Mouse (Mus musculus) ES-E14 (cell line): ENCODE results near the gene Aplnr. TPM values are rescaled to one million over a fixed set of nuclear protein-coding genes. Genes with fewer than 3 reads are reported as not detected.

ENCODE experiments used
- DNase-seq: peaks from one replicate; pipeline ENCODE4 v3.0.0-alpha.2; 2013; ENCODE audit warnings: low read depth, low spot score
- H3K27ac ChIP-seq: 2 replicates; pipeline ENCODE4 v1.5.1; 2012; ENCODE audit warnings: low read depth, mild to moderate bottlenecking, low read length, moderate library complexity, mixed read lengths; ENCODE audit not compliant: poor library complexity, insufficient read depth, severe bottlenecking
- H3K36me3 ChIP-seq: 2 replicates; pipeline ENCODE4 v1.6.1; 2012; ENCODE audit warnings: mild to moderate bottlenecking, low read length, moderate library complexity, mixed read lengths; ENCODE audit not compliant: control insufficient read depth, poor library complexity, insufficient read depth, severe bottlenecking
- H3K4me1 ChIP-seq, 2 experiments: fragments of 150-350 bp in 1 of 2; sonication (generic) in 1 of 2; 2 replicates each; pipeline ENCODE4 v1.6.1; 2012; ENCODE audit warnings: low read length in 2 of 2, mild to moderate bottlenecking in 1 of 2, mixed read lengths in 1 of 2; ENCODE audit not compliant: control insufficient read depth in 2 of 2, insufficient read depth in 2 of 2, poor library complexity in 1 of 2
- H3K4me3 ChIP-seq, 2 experiments: fragments of 150-350 bp in 1 of 2; sonication (generic) in 1 of 2; 2 replicates each; pipeline ENCODE4 v1.5.1; 2012; ENCODE audit warnings: low read length in 2 of 2, low read depth in 1 of 2, mild to moderate bottlenecking in 1 of 2, mixed read lengths in 1 of 2; ENCODE audit not compliant: insufficient read depth in 1 of 2, poor library complexity in 1 of 2, severe bottlenecking in 1 of 2
- H3K9ac ChIP-seq: 2 replicates; pipeline ENCODE4 v1.6.1; 2012; ENCODE audit warnings: low read depth, mild to moderate bottlenecking, low read length, mixed read lengths; ENCODE audit not compliant: poor library complexity, insufficient read depth, severe bottlenecking
- H3K9me3 ChIP-seq: fragments of 150-350 bp; sonication (generic); 2 replicates; pipeline ENCODE4 v1.6.1; 2012; ENCODE audit warnings: low read depth, mild to moderate bottlenecking, low read length; ENCODE audit not compliant: control insufficient read depth, insufficient read depth
- CHD2 ChIP-seq: IDR thresholded peaks from 2 replicates; pipeline ENCODE4 v1.6.1; 2014; ENCODE audit warnings: mild to moderate bottlenecking, low read depth, low read length, inconsistent platforms
- HCFC1 ChIP-seq: IDR thresholded peaks from 2 replicates; pipeline ENCODE4 v1.6.1; 2012; ENCODE audit warnings: low read length, inconsistent platforms, borderline replicate concordance; ENCODE audit not compliant: insufficient read depth
- MAFK ChIP-seq: IDR thresholded peaks from 2 replicates; pipeline ENCODE4 v1.6.1; 2014; ENCODE audit warnings: mild to moderate bottlenecking, low read depth, low read length, inconsistent platforms; ENCODE audit not compliant: insufficient read depth
- ZC3H11A ChIP-seq: IDR thresholded peaks from 2 replicates; pipeline ENCODE4 v1.6.1; 2012; ENCODE audit warnings: low read depth, mild to moderate bottlenecking, inconsistent platforms, low read length, borderline replicate concordance
- ZNF384 ChIP-seq: IDR thresholded peaks from 2 replicates; pipeline ENCODE4 v1.6.1; 2012; ENCODE audit warnings: low read depth, low read length, inconsistent platforms
- in situ Hi-C, 2 experiments: fragments of 600-800 bp; cut with MboI; formaldehyde crosslinking; loops; one replicate each; pipeline ENCODE4 v1.15.1; 2025; ENCODE audit warnings: low sequenced_read_pairs in 2 of 2, inconsistent platforms in 1 of 2; ENCODE audit not compliant: unreplicated experiment in 2 of 2
- total RNA-seq: library from RNA; depleted of rRNA; stranded (reverse); fragments of 300-350 nt; gene quantifications from 2 replicates; pipeline ENCODE4 v1.2.3, GENCODE M21; 2012

Gene Aplnr
- total RNA-seq, 1 experiment = 0.40 TPM

GRCm38 (mm10) chr2:85156136-85156535, 20.1 kb downstream of the Aplnr start:
- in situ Hi-C loops = no loop called here
- Histone ChIP-seq H3K4me1 (no peaks in the 10 kb centered on the region), H3K9me3 (no peaks in the 10 kb centered on the region), H3K27ac (no peak overlapping the region), H3K9ac (no peak overlapping the region), H3K4me3 (no peak overlapping the region), H3K36me3 (no peaks in the 10 kb centered on the region)
- TF ChIP-seq HCFC1 (no peak), ZC3H11A (no peak), CHD2 (no peak), ZNF384 (no peak), MAFK (no peak)
- no peak for DNase-seq

- no peak overlapping the region for H3K9ac ChIP-seq
- in situ Hi-C loops = no loop called here
- no peak overlapping the region for H3K27ac ChIP-seq
- no peaks in the 10 kb centered on the region for H3K4me1 ChIP-seq
- DNase-seq = no peak
- TF ChIP-seq CHD2 = no peak
- TF ChIP-seq ZC3H11A = no peak
- no peak for TF ChIP-seq ZNF384
- no peak for TF ChIP-seq MAFK
- TF ChIP-seq HCFC1 = no peak
- H3K9me3 ChIP-seq = no peaks in the 10 kb centered on the region
- H3K36me3 ChIP-seq = no peaks in the 10 kb centered on the region
- H3K4me3 ChIP-seq = no peak overlapping the region
These were observed 21.4 kb downstream of the Aplnr start for GRCm38 (mm10) chr2:85157382-85157781.

GRCm38 (mm10) chr2:85160901-85161637, 25.0 kb downstream of the Aplnr start:
- H3K27ac ChIP-seq = no peak overlapping the region

GRCm38 (mm10) chr2:85161638-85162093, 25.6 kb downstream of the Aplnr start:
- DNase-seq = no peak
- Histone ChIP-seq H3K27ac (no peak overlapping the region), H3K9ac (no peak overlapping the region), H3K9me3 (no peaks in the 10 kb centered on the region), H3K4me3 (no peak overlapping the region), H3K4me1 (no peaks in the 10 kb centered on the region), H3K36me3 (no peaks in the 10 kb centered on the region)
- TF ChIP-seq HCFC1 = no peak
- TF ChIP-seq CHD2 = no peak
- no peak for TF ChIP-seq ZC3H11A
- no peak for TF ChIP-seq MAFK
- TF ChIP-seq ZNF384 = no peak
- in situ Hi-C loops = no loop called here

More at GRCm38 (mm10) chr2:85160901-85161637, 25.0 kb downstream of the Aplnr start:
- TF ChIP-seq ZC3H11A = no peak
- no peak for TF ChIP-seq HCFC1
- no peak for TF ChIP-seq ZNF384
- TF ChIP-seq CHD2 = no peak
- TF ChIP-seq MAFK = no peak
- no peak for DNase-seq
- Histone ChIP-seq H3K4me1 (no peaks in the 10 kb centered on the region), H3K4me3 (no peak overlapping the region), H3K9ac (no peak overlapping the region), H3K36me3 (no peaks in the 10 kb centered on the region), H3K9me3 (no peaks in the 10 kb centered on the region)
- in situ Hi-C loops = no loop called here
